Mouse (Mus musculus) C2C12 (cell line): ENCODE measurements at regions not wholly inside any gene's neighbourhood (a gene's known extent, or its start where the extent isn't known, plus 50 kb on each side); places are given as distances from the start of the nearest gene placed in this dataset.

ENCODE experiments used
- H3K27me3 ChIP-seq: one replicate; pipeline ENCODE4 v1.6.1; 2011; ENCODE audit not compliant: control insufficient read depth, insufficient read depth, insufficient read length
- H3K36me3 ChIP-seq: one replicate; pipeline ENCODE4 v1.6.1; 2011; ENCODE audit not compliant: control insufficient read depth, insufficient read depth
- H3K4me3 ChIP-seq: one replicate; pipeline ENCODE4 v1.5.1; 2011; ENCODE audit warnings: mild to moderate bottlenecking, control low read depth; ENCODE audit not compliant: poor library complexity, insufficient read depth, severe bottlenecking
- H3K79me2 ChIP-seq: one replicate; pipeline ENCODE4 v1.6.1; 2011; ENCODE audit not compliant: control insufficient read depth, insufficient read depth
- H3K79me3 ChIP-seq: one replicate; pipeline ENCODE4 v1.6.1; 2011; ENCODE audit warnings: low read depth, control low read depth
- H3ac ChIP-seq: one replicate; pipeline ENCODE3; 2011; ENCODE audit warnings: low read depth; ENCODE audit not compliant: control insufficient read depth, insufficient read length
- CEBPB ChIP-seq: IDR thresholded peaks from one replicate; pipeline ENCODE4 v1.6.1; 2011; ENCODE audit warnings: low read depth, mild to moderate bottlenecking, control low read depth, moderate library complexity
- CTCF ChIP-seq: IDR thresholded peaks from one replicate; pipeline ENCODE4 v1.5.1; 2011; ENCODE audit not compliant: control insufficient read depth, insufficient read depth, insufficient read length
- FOSL1 ChIP-seq: IDR thresholded peaks from one replicate; pipeline ENCODE4 v1.8.0; 2011; ENCODE audit warnings: mild to moderate bottlenecking, low read length; ENCODE audit not compliant: poor library complexity, insufficient read depth, severe bottlenecking
- MAX ChIP-seq: IDR thresholded peaks from one replicate; pipeline ENCODE4 v1.6.1; 2011; ENCODE audit warnings: mild to moderate bottlenecking, control low read depth
- MYOD1 ChIP-seq: IDR thresholded peaks from one replicate; pipeline ENCODE4 v1.6.1; 2011; ENCODE audit warnings: low read depth; ENCODE audit not compliant: control insufficient read depth, insufficient read length
- MYOG ChIP-seq: IDR thresholded peaks from one replicate; pipeline ENCODE4 v1.6.1; 2011; ENCODE audit not compliant: control insufficient read depth, insufficient read length; ENCODE audit errors: extremely low read depth
- USF1 ChIP-seq: IDR thresholded peaks from one replicate; pipeline ENCODE4 v1.6.1; 2011; ENCODE audit warnings: low read depth, mild to moderate bottlenecking, control low read depth, moderate library complexity

DNA sequence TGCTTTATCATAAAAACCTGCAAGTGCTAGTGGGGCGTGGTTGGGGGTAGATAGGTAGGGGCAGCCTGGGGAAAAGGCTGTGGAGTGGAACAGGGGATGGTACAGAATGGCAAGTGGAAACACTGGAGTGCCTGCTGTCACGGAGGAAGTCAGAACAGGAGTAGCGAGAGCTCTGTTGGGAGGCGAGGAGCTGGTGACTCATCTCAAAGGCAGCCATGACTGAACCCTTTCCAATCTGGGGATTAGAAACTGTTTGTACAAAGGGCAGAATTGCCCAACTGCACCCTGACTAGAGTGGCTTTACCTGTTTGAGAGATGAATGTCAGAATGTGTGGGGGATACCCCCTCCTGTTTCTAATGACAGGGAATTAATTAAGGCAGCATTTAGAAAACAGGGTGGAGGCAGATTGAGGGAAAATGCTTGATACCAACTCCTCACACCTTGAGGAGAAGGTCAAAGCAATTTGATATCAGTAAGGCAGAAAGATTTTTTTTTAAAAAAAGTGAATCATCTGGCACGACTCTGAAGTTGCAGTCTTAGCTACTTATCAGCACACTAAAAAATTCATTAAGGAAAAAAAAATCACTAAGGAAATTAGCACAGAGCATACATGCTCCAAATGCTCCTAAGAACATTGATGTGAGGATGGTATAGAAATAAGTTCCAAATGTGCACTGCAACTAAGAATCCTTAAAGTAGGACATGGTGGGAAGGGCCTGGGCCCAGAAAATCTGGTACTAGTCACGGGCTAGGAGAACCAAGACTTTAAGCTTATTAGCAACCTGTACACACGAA, 54.7 kb upstream of the Usp25 start:
- no peaks in the 10 kb centered on the region for H3K36me3 ChIP-seq
- no peaks in the 10 kb centered on the region for H3K79me2 ChIP-seq
- H3ac ChIP-seq, result no peak overlapping the region
- H3K79me3 ChIP-seq, result no peaks in the 10 kb centered on the region
- H3K27me3 ChIP-seq, result no peaks in the 10 kb centered on the region
- H3K4me3 ChIP-seq, result no peak overlapping the region
- TF ChIP-seq CTCF, result no peak
- TF ChIP-seq MAX, result peak; percentile 29
- peak; percentile 95 for TF ChIP-seq CEBPB
- no peak for TF ChIP-seq MYOG
- TF ChIP-seq USF1, result no peak
- peak; percentile 52 for TF ChIP-seq FOSL1
- TF ChIP-seq MYOD1, result no peak

GRCm38 (mm10) chr16:76957491-76957890, 56.0 kb upstream of the Usp25 start:
- no peaks in the 10 kb centered on the region for H3K79me2 ChIP-seq
- H3K36me3 ChIP-seq, result no peaks in the 10 kb centered on the region
- H3K27me3 ChIP-seq, result no peaks in the 10 kb centered on the region
- H3K4me3 ChIP-seq, result no peak overlapping the region
- no peaks in the 10 kb centered on the region for H3K79me3 ChIP-seq
- TF ChIP-seq FOSL1 (no peak), MYOD1 (no peak), CTCF (no peak), USF1 (no peak), CEBPB (no peak), MAX (no peak), MYOG (no peak)
- no peak overlapping the region for H3ac ChIP-seq

DNA sequence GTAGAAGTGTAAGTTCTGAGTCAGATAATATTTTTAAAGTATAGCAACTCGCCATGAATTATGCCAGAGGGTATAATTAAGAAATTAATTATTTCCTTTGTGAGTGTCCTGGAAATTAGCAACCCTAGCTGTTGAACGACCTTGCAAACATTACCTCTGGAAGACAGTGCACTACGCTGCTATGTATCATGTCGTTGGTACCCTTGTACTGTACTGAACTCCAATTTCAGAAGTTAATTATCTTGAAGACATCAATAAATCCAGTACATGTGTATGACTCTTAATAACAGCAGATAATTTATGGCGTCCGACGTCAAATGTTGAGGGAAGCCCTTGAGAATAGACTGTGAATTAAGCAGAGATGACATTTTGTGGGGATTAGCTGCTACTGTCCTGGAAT, 56.4 kb upstream of the Usp25 start:
- no peaks in the 10 kb centered on the region for H3K36me3 ChIP-seq
- H3K27me3 ChIP-seq, result no peaks in the 10 kb centered on the region
- H3K79me2 ChIP-seq, result no peaks in the 10 kb centered on the region
- H3K4me3 ChIP-seq, result no peak overlapping the region
- H3ac ChIP-seq, result no peak overlapping the region
- no peaks in the 10 kb centered on the region for H3K79me3 ChIP-seq
- no peak for TF ChIP-seq CTCF
- TF ChIP-seq FOSL1, result no peak
- no peak for TF ChIP-seq MYOG
- no peak for TF ChIP-seq MYOD1
- no peak for TF ChIP-seq MAX
- no peak for TF ChIP-seq USF1
- no peak for TF ChIP-seq CEBPB

GRCm38 (mm10) chr16:76950836-76951486, 62.5 kb upstream of the Usp25 start:
- no peaks in the 10 kb centered on the region for H3K79me2 ChIP-seq
- TF ChIP-seq MYOD1 (no peak), USF1 (no peak), CEBPB (no peak), MYOG (no peak), MAX (no peak), CTCF (no peak), FOSL1 (no peak)
- H3K27me3 ChIP-seq, result no peaks in the 10 kb centered on the region
- no peak overlapping the region for H3K4me3 ChIP-seq
- no peak overlapping the region for H3ac ChIP-seq
- H3K79me3 ChIP-seq, result no peaks in the 10 kb centered on the region
- no peaks in the 10 kb centered on the region for H3K36me3 ChIP-seq

DNA sequence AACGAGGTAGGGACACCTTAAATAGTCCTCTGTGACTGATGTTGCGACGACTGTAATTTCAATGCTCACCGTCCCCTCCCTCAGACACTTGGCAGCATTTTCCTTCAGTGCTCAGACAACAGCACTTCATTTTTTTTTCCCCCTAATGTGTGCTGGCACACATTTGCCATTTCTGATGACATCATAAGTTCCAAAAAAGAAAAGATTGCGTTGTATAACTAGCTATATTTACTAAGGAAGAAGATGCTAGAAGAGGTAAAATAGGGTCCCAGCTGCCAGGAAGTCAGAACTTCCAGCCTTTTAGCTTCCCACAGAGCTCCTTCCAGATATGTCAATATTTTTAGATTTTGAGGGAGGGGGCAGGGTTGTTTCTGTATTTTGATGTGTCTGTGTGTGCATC, 66.5 kb upstream of the Usp25 start:
- H3K4me3 ChIP-seq, result no peak overlapping the region
- no peaks in the 10 kb centered on the region for H3K79me3 ChIP-seq
- H3K36me3 ChIP-seq, result no peaks in the 10 kb centered on the region
- TF ChIP-seq FOSL1 (no peak), MYOD1 (no peak), USF1 (no peak), CTCF (no peak), MYOG (no peak), CEBPB (no peak), MAX (no peak)
- no peaks in the 10 kb centered on the region for H3K79me2 ChIP-seq
- H3K27me3 ChIP-seq, result no peaks in the 10 kb centered on the region
- H3ac ChIP-seq, result no peak overlapping the region
